Mouse (Mus musculus) heart, adult 2 months (tissue): Measurements from ENCODE around the gene Ces1f.

Experiments used
- CTCF ChIP-seq: fragments of 200-600 bp; IDR thresholded peaks from 2 replicates; pipeline ENCODE4 v1.8.1; 2022; ENCODE audit warnings: antibody characterized with exemption, mild to moderate bottlenecking, moderate library complexity
- EP300 ChIP-seq: fragments of 200-500 bp; IDR thresholded peaks from 2 replicates; pipeline ENCODE4 v1.6.1; 2011; ENCODE audit warnings: low read depth, low read length, control low read depth; ENCODE audit not compliant: insufficient read depth
- POLR2A ChIP-seq: fragments of 200-500 bp; IDR thresholded peaks from 2 replicates; pipeline ENCODE4 v1.6.1; 2011; ENCODE audit warnings: mild to moderate bottlenecking, low read depth, low read length, control low read depth; ENCODE audit not compliant: insufficient read depth

GRCm38 (mm10) chr8:93221896-93222295 lies 57.7 kb downstream of the Ces1f start:
- TF ChIP-seq EP300 (no peak), CTCF (no peak), POLR2A (no peak)
